Mouse (Mus musculus): ENCODE measurements around the gene Prr7.
A peak's percentile ranks its signal among the peaks of the same experiment; 100 is the strongest.

Gene Prr7

GRCm38 (mm10) chr13:55448131-55448530 lies 15.9 kb upstream of the Prr7 start:
- DNase-seq (ENCODE audit: low read depth, low spot score), result no peak

- DNase-seq (ENCODE audit: low read depth, low spot score), result no peak
Observed at GRCm38 (mm10) chr13:55449205-55449604, 14.9 kb upstream of the Prr7 start.

DNA sequence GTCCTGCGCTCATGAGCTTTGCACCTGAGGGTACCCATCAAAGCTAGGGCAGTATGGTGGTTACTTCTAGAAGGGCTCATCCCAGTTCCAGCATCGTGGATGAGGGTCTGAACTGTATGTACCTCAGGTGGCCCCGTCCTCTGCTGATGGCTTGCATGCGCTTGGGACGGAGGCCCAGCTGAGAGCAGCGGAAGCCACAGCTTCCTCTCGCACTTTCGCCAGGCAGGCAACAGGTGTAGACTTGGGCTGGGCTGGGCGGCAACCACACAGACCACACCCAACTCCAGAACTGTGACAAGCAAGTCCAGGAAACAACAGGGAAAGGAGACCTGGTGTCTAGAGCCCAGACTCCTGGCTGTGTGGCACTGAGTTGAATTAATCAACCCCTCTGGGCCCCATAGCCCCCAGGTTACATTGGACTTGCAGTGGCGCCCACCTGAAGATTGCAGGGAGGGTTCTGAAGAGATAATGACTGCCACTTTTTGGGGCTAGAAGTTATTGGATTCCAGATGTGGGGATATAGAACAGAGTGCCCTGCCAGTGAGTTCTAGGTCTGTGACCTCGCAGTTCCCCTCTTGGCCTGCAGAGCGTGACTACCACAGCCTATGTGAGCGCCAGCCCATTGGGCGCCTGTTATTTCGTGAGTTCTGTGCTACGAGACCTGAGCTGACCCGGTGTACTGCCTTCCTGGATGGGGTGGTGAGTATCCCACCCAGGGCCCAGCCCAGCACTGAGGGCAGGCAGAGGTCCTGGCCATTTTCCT lies 14.2 kb upstream of the Prr7 start:
- no peak for DNase-seq (ENCODE audit: low read depth, low spot score)

DNA sequence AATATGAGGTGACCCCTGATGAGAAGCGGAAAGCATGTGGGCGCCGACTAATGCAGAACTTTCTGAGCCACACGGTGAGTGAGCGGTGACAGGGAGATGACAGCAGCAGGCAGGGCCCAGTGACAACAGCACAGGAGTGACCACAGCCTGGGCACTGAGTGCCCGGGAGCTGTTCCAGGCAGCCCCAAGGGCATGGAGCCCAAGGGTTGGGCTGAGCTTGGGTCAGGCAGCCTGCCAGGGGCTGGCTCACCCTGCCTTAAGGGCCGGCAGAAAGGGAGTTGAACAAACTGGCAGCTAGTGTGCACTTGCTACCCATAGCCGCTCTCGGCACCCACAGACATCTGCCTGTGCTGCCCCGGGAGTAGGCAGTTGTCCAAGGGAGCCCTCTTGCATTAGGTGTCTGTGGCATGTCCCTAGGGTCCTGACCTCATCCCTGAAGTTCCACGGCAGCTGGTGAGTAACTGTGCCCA lies 13.5 kb upstream of the Prr7 start:
- DNase-seq (ENCODE audit: low read depth, low spot score), result no peak

- DNase-seq (ENCODE audit: low read depth, low spot score), result no peak
Observed at GRCm38 (mm10) chr13:55451296-55451695, 12.8 kb upstream of the Prr7 start.

DNA sequence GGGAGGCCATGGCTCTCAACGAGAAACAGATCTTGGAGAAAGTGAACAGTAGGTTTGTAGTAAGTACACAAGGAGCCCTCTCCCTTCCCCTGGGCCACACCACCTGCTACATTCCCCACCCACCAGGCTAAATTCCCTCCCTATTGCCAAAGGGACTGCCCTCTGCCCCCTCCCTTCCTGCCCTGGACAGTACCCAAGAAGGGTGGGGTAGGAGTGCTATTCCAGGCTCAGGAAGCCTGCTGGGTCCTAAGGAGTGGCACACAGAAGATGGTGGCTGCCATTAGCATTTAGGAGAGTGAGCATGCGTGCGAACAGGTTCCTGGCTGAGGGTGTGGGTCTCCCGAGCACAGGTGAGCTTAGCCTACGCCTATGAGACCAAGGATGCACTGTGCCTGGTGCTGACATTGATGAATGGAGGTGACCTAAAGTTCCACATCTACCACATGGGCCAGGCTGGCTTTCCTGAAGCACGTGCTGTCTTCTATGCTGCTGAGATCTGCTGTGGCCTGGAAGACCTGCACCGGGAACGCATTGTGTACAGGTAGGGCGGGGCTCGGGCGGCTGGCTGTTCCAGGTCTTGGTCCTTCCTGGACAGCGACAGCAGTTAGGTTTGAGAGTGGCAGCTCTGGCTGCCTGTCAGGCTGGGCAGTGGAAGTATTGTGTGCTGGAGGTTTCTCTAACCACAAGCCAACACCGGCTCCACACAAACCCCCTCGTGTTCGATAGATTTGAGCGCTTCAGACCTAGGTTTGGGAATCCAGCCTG lies 12.1 kb upstream of the Prr7 start:
- DNase-seq (ENCODE audit: low read depth, low spot score), result no peak

- no peak for DNase-seq (ENCODE audit: low read depth, low spot score)
Observed at GRCm38 (mm10) chr13:55462965-55463364, 1.1 kb upstream of the Prr7 start.

GRCm38 (mm10) chr13:55463399-55464026 lies 554 bp upstream of the Prr7 start:
- DNase-seq (ENCODE audit: low read depth, low spot score), result no peak

DNA sequence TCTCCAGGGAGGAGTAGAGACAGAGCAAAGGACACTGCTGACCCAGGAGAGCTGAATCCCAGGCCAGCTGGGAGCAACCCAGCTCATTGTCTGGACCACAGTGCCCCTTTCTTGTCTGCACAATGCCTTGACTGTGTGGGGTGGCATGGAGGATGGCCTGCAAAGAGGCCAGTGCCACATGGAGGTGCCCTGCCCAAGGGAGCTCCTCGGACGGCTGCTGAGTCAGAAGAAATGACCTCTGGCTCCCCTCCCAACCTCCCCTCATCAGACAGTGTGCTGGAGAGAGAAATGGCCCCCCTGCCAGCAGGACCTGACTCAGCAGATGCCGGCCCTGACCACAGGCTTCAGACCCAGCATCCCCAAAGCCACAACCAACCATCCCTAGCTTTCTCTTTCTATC lies 1.1 kb downstream of the Prr7 start:
- DNase-seq (ENCODE audit: low read depth, low spot score), result no peak

DNA sequence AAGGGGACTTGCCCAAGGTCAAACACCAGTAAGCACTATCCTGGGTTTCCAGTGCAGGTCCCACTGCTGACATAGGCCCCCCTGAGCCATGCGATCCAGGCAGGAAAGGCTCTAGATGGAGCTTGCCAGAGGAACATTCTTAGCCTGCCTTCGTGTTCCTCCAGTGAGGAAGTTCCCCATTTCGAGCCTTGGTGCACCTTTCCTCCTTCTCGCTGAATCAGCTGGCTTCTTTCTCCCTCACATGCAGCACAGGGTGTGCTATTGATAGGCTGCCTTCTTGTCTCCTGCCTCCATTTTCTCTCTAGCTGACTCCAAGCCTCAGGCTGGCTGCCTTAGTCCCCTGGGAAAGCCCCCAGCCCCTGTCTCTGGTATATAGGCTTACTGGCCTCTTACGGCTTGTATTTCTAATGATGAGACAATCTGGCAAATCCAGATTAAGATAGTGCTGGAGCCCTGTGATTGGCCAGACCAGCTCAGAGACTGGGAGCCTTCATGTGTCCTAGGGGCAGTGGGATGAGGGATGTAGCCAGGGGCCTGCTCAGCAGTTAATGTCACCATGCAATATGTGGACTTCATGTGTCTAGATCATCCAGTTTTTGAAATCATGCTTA lies 1.9 kb downstream of the Prr7 start:
- DNase-seq (ENCODE audit: low read depth, low spot score), result no peak

DNA sequence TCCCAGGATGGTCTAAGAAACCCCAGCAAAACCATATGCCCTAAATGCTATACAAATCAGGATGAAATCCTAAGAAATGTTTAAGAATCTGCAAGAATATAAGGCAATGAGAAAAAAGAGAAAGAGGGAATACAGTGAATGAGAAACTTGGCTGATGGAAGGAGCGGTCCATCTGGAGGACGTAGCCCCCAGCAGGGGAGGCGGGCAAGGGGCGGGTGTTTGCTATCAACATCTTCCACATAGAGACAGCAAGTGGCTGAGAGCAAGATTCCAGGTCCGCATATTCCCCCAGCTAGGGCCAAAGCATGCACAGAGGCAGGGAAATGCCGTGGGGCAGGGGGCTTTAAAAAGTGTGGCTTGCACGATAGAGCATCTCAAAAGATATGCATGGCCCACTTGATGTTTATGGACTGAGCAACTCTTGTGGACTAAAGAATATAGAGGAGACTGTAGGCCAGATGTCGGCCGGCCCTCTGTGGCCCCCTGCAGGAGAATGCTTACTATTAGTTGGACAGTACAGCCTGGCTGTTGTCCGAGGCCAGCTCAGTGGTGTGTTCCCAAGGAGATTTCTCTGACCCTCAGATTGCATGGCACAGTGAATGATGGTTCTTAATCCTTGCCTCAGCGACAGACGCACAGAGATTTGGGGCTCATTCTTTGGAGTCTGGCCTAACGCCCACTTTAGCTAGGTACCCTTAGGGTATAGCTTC lies 4.9 kb downstream of the Prr7 start:
- DNase-seq (ENCODE audit: low read depth, low spot score), result no peak

- no peak for DNase-seq (ENCODE audit: low read depth, low spot score)
Observed at GRCm38 (mm10) chr13:55470372-55470771, 6.3 kb downstream of the Prr7 start.

DNA sequence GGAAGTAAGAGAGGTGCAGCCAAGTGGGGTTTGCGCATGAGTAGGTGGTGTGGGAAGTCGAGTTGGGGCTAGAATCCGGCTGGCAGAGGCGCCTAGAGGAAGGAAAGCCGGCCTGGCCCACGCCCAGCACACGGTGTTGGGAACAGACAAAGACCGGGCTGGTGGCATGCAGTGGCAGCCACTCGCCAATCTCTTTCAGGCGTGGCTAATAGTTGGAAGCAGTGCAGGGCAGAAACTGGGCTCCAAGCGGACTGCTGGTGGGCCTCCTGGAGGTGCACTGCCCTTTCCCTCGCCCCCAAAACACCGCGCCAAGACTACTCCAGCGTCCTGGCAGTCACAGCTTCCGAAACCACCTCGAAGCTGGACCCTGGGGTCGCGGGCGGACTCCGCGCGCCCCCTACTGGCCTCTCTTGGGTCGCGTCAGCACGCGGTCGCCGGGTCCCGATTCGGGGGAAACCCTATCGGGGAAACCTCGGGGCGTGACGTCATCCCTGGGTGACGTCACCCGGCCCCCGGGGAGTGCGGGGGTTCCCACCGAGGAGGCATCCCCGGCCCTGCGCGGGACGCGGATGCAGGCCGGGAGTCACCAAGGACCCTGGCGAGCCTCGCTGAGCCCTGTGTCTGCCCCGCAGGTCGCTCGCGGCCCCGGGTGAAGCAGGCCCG lies 7.2 kb downstream of the Prr7 start:
- DNase-seq (ENCODE audit: low read depth, low spot score), result peak; percentile 35

- no peak for DNase-seq (ENCODE audit: low read depth, low spot score)
Observed at GRCm38 (mm10) chr13:55471819-55472131, 7.7 kb downstream of the Prr7 start.

- DNase-seq (ENCODE audit: low read depth, low spot score), result no peak
Observed at GRCm38 (mm10) chr13:55472132-55473022, 8.3 kb downstream of the Prr7 start.

DNA sequence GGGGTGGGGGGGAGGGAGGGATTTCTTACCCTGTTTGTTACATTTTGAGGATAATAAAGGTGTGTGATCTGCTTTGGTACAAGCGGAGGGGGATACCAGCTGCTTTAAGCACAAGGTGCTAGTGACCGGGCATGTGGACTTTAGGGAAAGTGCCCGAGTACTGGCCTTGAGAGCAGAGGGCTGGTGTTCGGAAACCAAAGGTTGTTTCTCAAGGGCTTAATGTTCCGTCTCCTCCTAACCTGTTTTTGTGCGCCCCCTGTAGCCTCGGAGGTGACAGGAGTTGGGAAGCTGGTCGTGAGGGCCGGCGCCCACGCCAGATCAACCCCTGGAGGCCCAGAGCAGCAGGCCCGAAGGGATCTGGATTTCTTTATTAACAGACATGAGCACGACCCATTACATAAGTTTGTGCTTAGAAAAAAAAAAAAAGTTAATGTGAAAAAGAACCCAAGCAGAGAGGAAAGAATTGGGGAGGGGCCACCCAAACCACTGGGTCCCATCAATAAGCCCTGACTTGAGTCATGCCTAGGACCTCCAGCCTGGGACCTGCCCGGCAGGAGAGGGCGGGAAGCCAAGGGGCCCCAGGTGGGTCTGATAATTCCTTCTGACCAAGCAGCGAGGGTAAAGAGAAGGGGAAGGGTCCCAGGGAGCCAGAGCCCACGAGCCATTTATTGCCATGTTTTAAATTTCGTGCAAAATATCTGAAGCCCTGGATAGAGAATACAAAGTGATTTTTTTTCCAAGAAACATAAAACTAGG lies 9.2 kb downstream of the Prr7 start:
- DNase-seq (ENCODE audit: low read depth, low spot score), result no peak

DNA sequence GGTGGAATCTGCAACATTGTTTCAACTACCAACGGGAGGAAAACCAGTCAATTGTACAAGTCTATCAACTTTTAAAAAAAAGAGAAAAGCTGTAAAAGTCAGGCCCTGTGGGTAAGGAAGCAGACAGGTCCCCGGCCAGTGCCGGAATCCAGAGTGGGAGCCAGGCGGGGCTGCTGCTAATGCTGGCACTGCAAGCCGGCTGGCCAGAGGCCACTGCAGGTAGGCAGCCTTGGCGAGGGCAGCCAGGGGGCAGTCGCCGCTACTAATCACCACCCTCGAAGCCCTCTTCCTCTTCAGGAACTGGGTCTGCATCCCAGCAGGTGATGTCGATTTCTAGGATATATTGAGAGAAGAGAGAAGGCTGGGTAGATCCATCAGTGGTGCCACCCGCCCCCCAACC lies 9.9 kb downstream of the Prr7 start:
- no peak for DNase-seq (ENCODE audit: low read depth, low spot score)

GRCm38 (mm10) chr13:55474621-55475069 lies 10.6 kb downstream of the Prr7 start:
- DNase-seq (ENCODE audit: low read depth, low spot score), result no peak

DNA sequence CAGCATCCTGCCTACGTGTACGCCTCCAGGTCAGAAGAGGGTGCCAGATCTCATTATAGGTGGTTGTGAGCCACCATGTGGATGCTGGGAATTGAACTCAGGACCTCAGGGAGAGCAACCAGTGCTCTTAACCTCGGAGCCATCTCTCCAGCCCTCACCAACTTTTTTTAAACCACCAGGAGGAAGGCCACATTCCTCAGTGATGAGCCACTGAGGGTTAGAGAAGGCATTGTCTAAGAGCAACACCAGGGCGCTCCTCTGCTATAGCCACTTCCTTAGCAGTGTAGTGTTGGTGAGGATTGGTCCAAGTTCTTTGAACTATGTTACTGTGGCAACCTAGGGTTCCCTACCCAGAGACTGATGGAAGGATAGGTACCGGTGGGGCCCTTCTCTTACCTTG lies 11.7 kb downstream of the Prr7 start:
- no peak for DNase-seq (ENCODE audit: low read depth, low spot score)

Data from c-Kit-negative CD71-positive TER-119-positive erythroid progenitor cells, embryonic 14.5 days (primary cell).